Mouse (Mus musculus): ENCODE results near the gene Mitf. TPM values are rescaled to one million over a fixed set of nuclear protein-coding genes. Genes with fewer than 3 reads are reported as not detected.

Gene Mitf
- polyA plus RNA-seq, 1 experiment: 6.3 TPM

DNA sequence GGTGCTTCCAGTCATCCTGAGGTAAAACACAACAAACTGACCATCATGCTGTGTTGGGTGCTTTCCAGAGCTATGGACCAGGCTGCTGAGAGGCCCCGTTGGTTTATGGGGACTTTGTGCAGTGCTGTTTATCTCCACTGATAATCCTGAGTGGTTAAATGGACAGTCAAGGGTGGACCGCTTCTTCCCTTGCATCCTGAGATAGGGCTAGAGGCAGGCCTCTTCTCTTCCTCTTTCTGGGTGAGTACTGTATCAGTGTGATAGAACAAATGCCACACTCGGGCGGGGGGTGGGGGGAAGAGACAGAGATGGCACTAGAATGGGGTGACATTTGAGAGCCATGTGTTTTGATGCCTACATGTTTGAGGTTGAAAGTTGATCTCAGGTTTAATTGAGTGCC lies 81.0 kb downstream of the Mitf start:
- H3K27ac ChIP-seq (ENCODE audit: insufficient read depth, low read length): no peak overlapping the region
- H3K4me1 ChIP-seq (ENCODE audit: control insufficient read depth, insufficient read depth, low read length): peaks cover 6% of the 10 kb centered on the region
- no peak overlapping the region for H3K4me3 ChIP-seq (ENCODE audit: insufficient read depth, low read length)
- TF ChIP-seq POLR2A (IDR thresholded peaks at IDR 0.05; ENCODE audit: low read depth, low read length) (no peak), CTCF (IDR thresholded peaks at IDR 0.05; ENCODE audit: borderline replicate concordance, insufficient read depth, low read length) (no peak)

DNA sequence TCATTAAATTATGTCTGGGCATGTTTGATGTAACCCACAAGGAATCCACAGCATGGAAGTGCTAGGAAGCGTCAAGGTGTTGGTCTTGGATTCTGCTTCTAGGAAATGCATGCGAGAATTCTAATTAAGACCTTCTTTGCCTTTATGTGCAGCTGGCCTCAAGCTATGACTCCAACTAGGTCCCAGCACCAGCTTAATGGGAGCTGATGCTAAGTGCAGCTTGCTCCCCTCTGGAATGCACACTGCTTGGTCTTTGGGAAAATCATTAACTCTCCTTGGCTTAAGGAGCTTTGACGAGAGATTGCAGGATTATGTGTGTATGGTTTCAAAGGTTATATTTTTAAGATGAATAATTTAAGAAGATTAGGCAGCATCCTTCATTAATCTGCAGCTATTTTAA lies 81.7 kb downstream of the Mitf start:
- TF ChIP-seq POLR2A (IDR thresholded peaks at IDR 0.05; ENCODE audit: low read depth, low read length) (no peak), CTCF (IDR thresholded peaks at IDR 0.05; ENCODE audit: borderline replicate concordance, insufficient read depth, low read length) (no peak)
- H3K4me1 ChIP-seq (ENCODE audit: control insufficient read depth, insufficient read depth, low read length): peaks cover 2% of the 10 kb centered on the region; the same call in 1 of the 2 replicates
- no peak overlapping the region for H3K27ac ChIP-seq (ENCODE audit: insufficient read depth, low read length)
- H3K4me3 ChIP-seq (ENCODE audit: insufficient read depth, low read length): no peak overlapping the region

DNA sequence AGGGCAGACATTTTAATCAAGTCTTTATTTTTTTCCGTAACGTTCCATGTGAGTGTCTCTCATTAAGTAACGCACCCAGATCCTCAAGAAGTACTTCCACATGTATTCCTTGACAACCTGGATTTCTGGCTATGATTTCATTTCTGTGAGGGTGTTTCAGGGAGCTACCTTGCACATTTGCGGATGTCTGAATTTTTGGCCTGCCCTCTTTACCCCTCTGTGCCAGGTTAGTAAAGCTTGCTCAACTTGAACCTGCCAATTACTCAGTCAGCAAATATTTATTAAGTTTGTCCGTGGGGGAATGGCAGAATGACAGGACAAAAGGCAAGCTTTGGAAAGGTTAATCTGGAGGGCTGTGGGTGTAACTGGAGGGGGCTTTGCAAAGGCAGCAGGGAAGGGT lies 86.7 kb downstream of the Mitf start:
- TF ChIP-seq CTCF (IDR thresholded peaks at IDR 0.05; ENCODE audit: borderline replicate concordance, insufficient read depth, low read length) (no peak), POLR2A (IDR thresholded peaks at IDR 0.05; ENCODE audit: low read depth, low read length) (no peak)
- no peak overlapping the region for H3K27ac ChIP-seq (ENCODE audit: insufficient read depth, low read length)
- 0 out of 2 replicates have a peak, but pooled peaks cover 4% of the 10 kb centered on the region for H3K4me1 ChIP-seq (ENCODE audit: control insufficient read depth, insufficient read depth, low read length)
- no peak overlapping the region for H3K4me3 ChIP-seq (ENCODE audit: insufficient read depth, low read length)

DNA sequence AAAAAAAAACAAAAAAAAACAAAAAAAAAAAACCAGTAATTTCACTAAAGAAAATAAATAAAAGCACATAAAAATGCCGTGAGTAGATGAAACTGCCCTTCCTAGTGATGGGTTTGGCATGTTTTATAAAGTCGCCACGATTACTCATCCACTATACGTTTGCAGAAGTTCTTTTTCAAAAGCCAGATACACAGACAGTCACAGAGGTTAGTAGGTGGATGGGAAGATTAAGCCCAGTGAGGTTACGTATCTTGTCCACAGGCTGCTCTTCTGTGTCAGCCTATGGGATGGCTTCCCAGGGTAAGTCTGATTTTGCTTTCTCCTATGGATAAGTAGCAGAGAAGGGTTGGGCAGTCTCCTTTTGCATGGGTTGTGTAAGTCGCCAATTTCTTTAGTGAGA lies 90.3 kb downstream of the Mitf start:
- Histone ChIP-seq H3K4me1 (ENCODE audit: control insufficient read depth, insufficient read depth, low read length) (0 out of 2 replicates have a peak, but pooled peaks cover 4% of the 10 kb centered on the region), H3K27ac (ENCODE audit: insufficient read depth, low read length) (no peak overlapping the region; the same call in 1 of the 2 replicates), H3K4me3 (ENCODE audit: insufficient read depth, low read length) (no peak overlapping the region)
- TF ChIP-seq CTCF (IDR thresholded peaks at IDR 0.05; ENCODE audit: borderline replicate concordance, insufficient read depth, low read length) (no peak), POLR2A (IDR thresholded peaks at IDR 0.05; ENCODE audit: low read depth, low read length) (no peak)

DNA sequence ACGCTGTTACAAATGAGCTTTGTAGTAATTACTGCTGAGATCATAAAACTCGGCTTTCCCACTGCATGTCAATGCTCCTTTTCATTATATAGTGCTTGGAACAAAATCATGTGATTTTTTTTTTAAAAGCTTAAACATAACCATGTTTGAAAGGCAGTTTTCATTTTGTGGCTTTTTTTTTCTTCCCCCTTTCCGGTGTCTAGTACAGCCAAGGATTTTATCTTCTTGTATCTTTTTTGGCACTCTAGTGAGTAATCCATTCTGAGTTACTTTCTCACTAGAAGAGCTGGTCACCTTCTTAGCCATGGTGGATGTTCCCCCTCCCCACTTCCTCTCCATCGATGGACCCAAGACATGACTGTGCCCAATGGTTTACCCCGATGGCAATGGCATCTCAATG lies 91.2 kb downstream of the Mitf start:
- H3K4me1 ChIP-seq (ENCODE audit: control insufficient read depth, insufficient read depth, low read length): 0 out of 2 replicates have a peak, but pooled peaks cover 4% of the 10 kb centered on the region
- TF ChIP-seq CTCF (IDR thresholded peaks at IDR 0.05; ENCODE audit: borderline replicate concordance, insufficient read depth, low read length): no peak
- no peak overlapping the region for H3K4me3 ChIP-seq (ENCODE audit: insufficient read depth, low read length)
- H3K27ac ChIP-seq (ENCODE audit: insufficient read depth, low read length): no peak overlapping the region

DNA sequence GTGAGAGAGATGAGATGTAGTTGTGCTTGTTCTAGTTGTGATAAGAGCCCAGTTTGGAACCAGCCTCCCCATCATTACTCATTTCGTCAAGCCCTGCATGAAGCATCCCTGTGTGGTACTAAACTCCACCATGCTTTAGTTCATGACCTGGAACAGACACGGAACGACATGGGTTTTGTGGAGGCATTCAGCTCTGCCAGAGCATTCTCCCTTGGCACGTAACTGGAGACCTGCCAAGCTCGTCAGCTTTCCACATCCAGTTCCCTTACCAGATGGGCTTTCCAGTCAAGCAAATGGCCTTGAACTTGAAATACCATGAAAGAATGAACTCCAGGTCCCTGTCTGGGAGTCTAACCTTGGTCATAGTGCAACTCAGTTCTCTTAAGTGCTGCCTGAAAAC lies 94.7 kb downstream of the Mitf start:
- H3K4me1 ChIP-seq (ENCODE audit: control insufficient read depth, insufficient read depth, low read length): 0 out of 2 replicates have a peak, but pooled peaks cover 4% of the 10 kb centered on the region
- no peak overlapping the region for H3K27ac ChIP-seq (ENCODE audit: insufficient read depth, low read length)
- TF ChIP-seq CTCF (IDR thresholded peaks at IDR 0.05; ENCODE audit: borderline replicate concordance, insufficient read depth, low read length) (no peak), POLR2A (IDR thresholded peaks at IDR 0.05; ENCODE audit: low read depth, low read length) (no peak)
- H3K4me3 ChIP-seq (ENCODE audit: insufficient read depth, low read length): no peak overlapping the region

DNA sequence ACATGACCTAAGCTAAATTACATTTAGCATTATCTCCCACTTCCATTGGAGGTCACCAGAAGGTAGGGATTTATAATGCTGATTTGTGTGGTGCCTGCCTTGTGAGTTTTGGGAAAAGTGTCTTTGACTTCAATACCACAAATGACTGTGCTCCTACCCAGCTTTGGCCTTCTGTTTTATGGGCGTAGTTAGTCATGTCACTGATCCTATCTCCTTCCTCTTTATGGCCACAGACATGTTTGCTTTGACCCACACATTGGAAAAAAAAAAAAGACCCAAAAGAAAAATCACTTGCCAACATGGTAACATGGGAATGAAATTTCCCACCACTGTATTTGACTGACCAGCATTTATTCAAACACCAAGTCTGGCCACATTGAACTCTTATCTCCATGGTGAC lies 95.4 kb downstream of the Mitf start:
- H3K4me3 ChIP-seq (ENCODE audit: insufficient read depth, low read length): no peak overlapping the region
- no peak for TF ChIP-seq POLR2A (IDR thresholded peaks at IDR 0.05; ENCODE audit: low read depth, low read length)
- no peak for TF ChIP-seq CTCF (IDR thresholded peaks at IDR 0.05; ENCODE audit: borderline replicate concordance, insufficient read depth, low read length)
- 0 out of 2 replicates have a peak, but pooled peaks cover 4% of the 10 kb centered on the region for H3K4me1 ChIP-seq (ENCODE audit: control insufficient read depth, insufficient read depth, low read length)
- H3K27ac ChIP-seq (ENCODE audit: insufficient read depth, low read length): no peak overlapping the region

DNA sequence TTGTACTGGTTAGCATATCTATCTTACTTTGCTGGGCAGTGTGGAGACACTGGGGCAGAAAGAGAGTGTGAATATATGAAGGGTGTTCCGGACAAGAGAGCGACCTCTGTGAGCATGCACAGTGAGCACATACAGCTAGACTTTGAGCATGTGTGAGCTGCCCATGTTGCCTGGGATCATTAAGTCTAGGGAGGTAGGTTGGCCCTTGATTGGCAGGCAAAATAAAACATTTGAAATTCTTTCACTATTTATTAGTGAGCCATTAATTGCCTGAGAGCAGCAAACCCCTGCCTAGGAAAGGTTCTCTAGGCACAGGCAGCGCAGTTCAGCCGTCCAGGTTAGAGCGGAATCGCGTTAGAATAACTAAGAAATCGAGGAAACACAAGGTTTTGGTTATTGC lies 107.9 kb downstream of the Mitf start:
- H3K27ac ChIP-seq (ENCODE audit: insufficient read depth, low read length): no peak overlapping the region
- TF ChIP-seq POLR2A (IDR thresholded peaks at IDR 0.05; ENCODE audit: low read depth, low read length) (no peak), CTCF (IDR thresholded peaks at IDR 0.05; ENCODE audit: borderline replicate concordance, insufficient read depth, low read length) (no peak)

DNA sequence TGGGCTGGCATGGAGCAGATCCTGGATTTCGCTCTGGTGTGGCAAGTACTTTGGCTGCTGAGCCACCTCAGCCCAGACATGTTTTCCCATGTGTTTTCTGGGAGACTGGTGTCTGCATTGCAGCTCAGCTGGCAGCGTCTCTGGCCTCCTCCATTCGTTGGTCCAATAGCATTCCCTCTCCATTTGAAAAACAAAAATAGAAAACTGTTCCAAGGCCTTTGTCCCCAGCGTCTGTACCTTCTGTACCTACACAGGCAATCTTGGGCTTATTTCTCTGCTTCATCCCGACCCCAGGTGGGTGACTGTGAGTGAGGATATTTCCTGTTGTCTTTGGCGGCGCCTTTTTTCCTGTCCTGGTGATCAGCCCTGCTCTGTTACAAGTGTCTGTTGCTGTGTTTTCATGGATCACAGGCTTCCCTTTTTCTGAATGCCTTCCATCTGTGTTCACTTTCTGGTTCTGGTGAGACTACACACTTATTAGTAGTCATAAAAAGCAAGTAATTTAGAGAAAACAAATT lies 109.6 kb downstream of the Mitf start:
- TF ChIP-seq CTCF (IDR thresholded peaks at IDR 0.05; ENCODE audit: borderline replicate concordance, insufficient read depth, low read length) (no peak), POLR2A (IDR thresholded peaks at IDR 0.05; ENCODE audit: low read depth, low read length) (no peak)

More for the DNA sequence above, 107.9 kb downstream of the Mitf start:
- no peaks in the 10 kb centered on the region for H3K4me1 ChIP-seq (ENCODE audit: control insufficient read depth, insufficient read depth, low read length)
- no peak overlapping the region for H3K4me3 ChIP-seq (ENCODE audit: insufficient read depth, low read length)

DNA sequence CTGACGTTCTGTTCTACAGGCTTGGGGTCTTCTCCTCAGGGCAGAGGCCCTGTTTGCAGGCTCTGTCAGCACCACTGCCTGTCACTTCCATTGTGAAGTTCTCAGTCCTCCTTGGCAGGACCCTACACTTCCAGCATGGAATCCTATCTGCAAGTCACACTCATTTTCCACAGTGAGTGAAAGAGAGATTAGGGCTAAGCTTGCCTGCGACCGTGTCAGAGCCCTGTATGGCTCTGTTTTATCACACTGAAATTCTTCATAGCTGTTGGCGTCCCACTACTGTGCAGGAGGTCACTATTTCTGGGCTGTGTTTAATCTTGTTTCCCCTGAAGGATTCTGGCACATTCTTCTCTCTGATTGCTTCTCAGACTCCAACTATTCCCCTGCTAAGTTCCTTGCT lies 111.2 kb downstream of the Mitf start:
- no peak overlapping the region for H3K27ac ChIP-seq (ENCODE audit: insufficient read depth, low read length)
- no peaks in the 10 kb centered on the region for H3K4me1 ChIP-seq (ENCODE audit: control insufficient read depth, insufficient read depth, low read length)
- H3K4me3 ChIP-seq (ENCODE audit: insufficient read depth, low read length): no peak overlapping the region
- TF ChIP-seq CTCF (IDR thresholded peaks at IDR 0.05; ENCODE audit: borderline replicate concordance, insufficient read depth, low read length) (no peak), POLR2A (IDR thresholded peaks at IDR 0.05; ENCODE audit: low read depth, low read length) (no peak)

More for the DNA sequence above, 109.6 kb downstream of the Mitf start:
- Histone ChIP-seq H3K27ac (ENCODE audit: insufficient read depth, low read length) (no peak overlapping the region), H3K4me3 (ENCODE audit: insufficient read depth, low read length) (no peak overlapping the region), H3K4me1 (ENCODE audit: control insufficient read depth, insufficient read depth, low read length) (no peaks in the 10 kb centered on the region)

All from embryonic fibroblast, embryonic 13.5 days (primary cell).